Comparison of ENCODE assay signal across 8 mouse cellular contexts in genomic region chr5:136961983-136962461, GRCm38 (mm10). TPM values are rescaled to one million over a fixed set of nuclear protein-coding genes. Genes with fewer than 3 reads are reported as not detected.
A peak's percentile ranks its signal among the peaks of the same experiment; 100 is the strongest.
DNase-seq lines count a peak whose midpoint lies in the region; ATAC-seq lines count a peak whose summit lies in the region.

No protein-coding gene starts in this region.

- peaks cover 4% of the 10 kb centered on the region; the same call in 1 of the 2 replicates for H3K4me1 ChIP-seq in forebrain, embryonic 11.5 days (replicated peaks; ENCODE audit: control insufficient read depth, insufficient read depth, low read length)
- H3K4me1 ChIP-seq in heart, embryonic 16.5 days (ENCODE audit: control insufficient read depth, insufficient read depth, low read length): peaks cover 25% of the 10 kb centered on the region
- peaks cover 57% of the 10 kb centered on the region for H3K4me1 ChIP-seq in liver, embryonic 15.5 days (replicated peaks)
- H3K4me1 ChIP-seq in neural tube, embryonic 12.5 days: peaks cover 28% of the 10 kb centered on the region

- H3K36me3 ChIP-seq in forebrain, embryonic 11.5 days (ENCODE audit: control insufficient read depth, insufficient read depth, low read length): peaks cover 4% of the 10 kb centered on the region
- peaks cover 19% of the 10 kb centered on the region; the same call in 1 of the 2 replicates for H3K36me3 ChIP-seq in heart, embryonic 16.5 days (ENCODE audit: control insufficient read depth, insufficient read depth)
- H3K36me3 ChIP-seq in liver, embryonic 15.5 days (replicated peaks): peaks cover 40% of the 10 kb centered on the region
- H3K36me3 ChIP-seq in neural tube, embryonic 12.5 days: peaks cover 48% of the 10 kb centered on the region

- WGBS in forebrain, embryonic 11.5 days: under 1% methylated on average over 20 of the region's 20 CpGs
- 0% methylated on average over 20 of the region's 20 CpGs for WGBS in heart, embryonic 16.5 days
- WGBS in liver, embryonic 15.5 days (ENCODE audit: insufficient replicate concordance): under 1% methylated on average over 20 of the region's 20 CpGs
- under 1% methylated on average over 20 of the region's 20 CpGs for WGBS in neural tube, embryonic 12.5 days

- ATAC-seq in forebrain, embryonic 11.5 days (replicated peaks; ENCODE audit: low FRiP score): peak; percentile 94
- peak; percentile 90 for ATAC-seq in heart, embryonic 16.5 days (replicated peaks; ENCODE audit: extremely low read depth, insufficient read depth, low FRiP score)
- peak; percentile 84 for ATAC-seq in liver, embryonic 15.5 days (ENCODE audit: insufficient read depth)
- ATAC-seq in neural tube, embryonic 12.5 days (ENCODE audit: low FRiP score, low read depth): peak; percentile 93

- H3K9ac ChIP-seq in forebrain, embryonic 11.5 days (ENCODE audit: low read length): peak overlapping the region; percentile 70
- H3K9ac ChIP-seq in heart, embryonic 16.5 days (ENCODE audit: low read length): peak overlapping the region; percentile 77
- peak overlapping the region; percentile 82 for H3K9ac ChIP-seq in liver, embryonic 15.5 days
- peak overlapping the region; percentile 63 for H3K9ac ChIP-seq in neural tube, embryonic 12.5 days

- no peaks in the 10 kb centered on the region for H3K9me3 ChIP-seq in forebrain, embryonic 11.5 days (ENCODE audit: control insufficient read depth, low read length)
- no peaks in the 10 kb centered on the region for H3K9me3 ChIP-seq in heart, embryonic 16.5 days (replicated peaks; ENCODE audit: control insufficient read depth, low read length)
- no peaks in the 10 kb centered on the region for H3K9me3 ChIP-seq in liver, embryonic 15.5 days (replicated peaks)
- H3K9me3 ChIP-seq in neural tube, embryonic 12.5 days: no peaks in the 10 kb centered on the region

- DNase-seq in CD8-positive naive resting alpha-beta T cell, adult 2 months (ENCODE audit: low read depth in 2 of 2, low spot score in 2 of 2): peak; percentile 73 to 83
- peak; percentile 64 for DNase-seq in c-Kit-positive CD71-negative TER-119-negative erythroid progenitor cells, embryonic 14.5 days (ENCODE audit: low read depth)
- DNase-seq in forebrain, embryonic 11.5 days (ENCODE audit: low spot score): peak; percentile 90
- peak; percentile 95 to 96 for DNase-seq in kidney, postnatal 36 days
- peak; percentile 96 for DNase-seq in telencephalon, adult 2 months (ENCODE audit: low read depth, low spot score)

- peak overlapping the region; percentile 82 for H3K4me2 ChIP-seq in forebrain, embryonic 11.5 days (ENCODE audit: low read depth, low read length, severe bottlenecking)
- H3K4me2 ChIP-seq in heart, embryonic 16.5 days (ENCODE audit: low read depth, low read length): peak overlapping the region; percentile 75
- H3K4me2 ChIP-seq in liver, embryonic 15.5 days: peak overlapping the region; percentile 79
- H3K4me2 ChIP-seq in neural tube, embryonic 12.5 days (replicated peaks): peak overlapping the region; percentile 84

- H3K4me3 ChIP-seq in forebrain, embryonic 11.5 days (ENCODE audit: low read depth, low read length): peak overlapping the region; percentile 58
- H3K4me3 ChIP-seq in heart, embryonic 16.5 days (ENCODE audit: low read length): peak overlapping the region; percentile 70
- peak overlapping the region; percentile 79 for H3K4me3 ChIP-seq in liver, embryonic 15.5 days (replicated peaks)
- peak overlapping the region; percentile 51 for H3K4me3 ChIP-seq in neural tube, embryonic 12.5 days

- H3K27me3 ChIP-seq in forebrain, embryonic 11.5 days (ENCODE audit: control insufficient read depth, insufficient read depth, low read length): no peaks in the 10 kb centered on the region
- H3K27me3 ChIP-seq in heart, embryonic 16.5 days (ENCODE audit: control insufficient read depth, insufficient read depth, low read length): no peaks in the 10 kb centered on the region
- no peaks in the 10 kb centered on the region for H3K27me3 ChIP-seq in liver, embryonic 15.5 days
- no peaks in the 10 kb centered on the region for H3K27me3 ChIP-seq in neural tube, embryonic 12.5 days (replicated peaks)

- H3K27ac ChIP-seq in forebrain, embryonic 11.5 days (ENCODE audit: low read depth, low read length): peak overlapping the region; percentile 78
- H3K27ac ChIP-seq in heart, embryonic 16.5 days (ENCODE audit: low read length): peak overlapping the region; percentile 78
- H3K27ac ChIP-seq in liver, embryonic 15.5 days (replicated peaks): peak overlapping the region; percentile 92
- H3K27ac ChIP-seq in neural tube, embryonic 12.5 days: peak overlapping the region; percentile 34; the same call in 1 of the 2 replicates

RNA-seq across cellular contexts. Expression of gene Cldn15, which starts 4.4 kb away (rescaled TPM):
- 0.24 TPM in 1 of 2 replicates, not detected in the other for polyA plus RNA-seq in forebrain, embryonic 11.5 days (2014; fragmentation: Nextera tagmentation; extraction: Ambion mirVana)
- polyA plus RNA-seq in heart, embryonic 16.5 days (2015; fragmentation: Nextera tagmentation; extraction: Ambion mirVana): 6.7 and 7.1 TPM in 2 replicates
- 5.9 and 8.1 TPM in 2 replicates for polyA plus RNA-seq in liver, embryonic 15.5 days (2015; fragmentation: Nextera tagmentation; extraction: Ambion mirVana)
- polyA plus RNA-seq in neural tube, embryonic 12.5 days (2016; fragmentation: Nextera tagmentation; extraction: Ambion mirVana): 0.27 and 0.30 TPM in 2 replicates

RNA-seq across cellular contexts. Expression of gene Fis1, which starts 8.9 kb away (rescaled TPM):
- 277 and 287 TPM in 2 replicates for polyA plus RNA-seq in forebrain, embryonic 11.5 days (2014; fragmentation: Nextera tagmentation; extraction: Ambion mirVana)
- 214 and 233 TPM in 2 replicates for polyA plus RNA-seq in heart, embryonic 16.5 days (2015; fragmentation: Nextera tagmentation; extraction: Ambion mirVana)
- polyA plus RNA-seq in liver, embryonic 15.5 days (2015; fragmentation: Nextera tagmentation; extraction: Ambion mirVana): 190 and 201 TPM in 2 replicates
- 304 and 321 TPM in 2 replicates for polyA plus RNA-seq in neural tube, embryonic 12.5 days (2016; fragmentation: Nextera tagmentation; extraction: Ambion mirVana)

RNA-seq across cellular contexts. Expression of gene Plod3, which starts 24.8 kb away (rescaled TPM):
- polyA plus RNA-seq in forebrain, embryonic 11.5 days (2014; fragmentation: Nextera tagmentation; extraction: Ambion mirVana): 29.1 and 30.7 TPM in 2 replicates
- polyA plus RNA-seq in heart, embryonic 16.5 days (2015; fragmentation: Nextera tagmentation; extraction: Ambion mirVana): 42.2 and 46.2 TPM in 2 replicates
- polyA plus RNA-seq in liver, embryonic 15.5 days (2015; fragmentation: Nextera tagmentation; extraction: Ambion mirVana): 15.3 and 19.0 TPM in 2 replicates
- polyA plus RNA-seq in neural tube, embryonic 12.5 days (2016; fragmentation: Nextera tagmentation; extraction: Ambion mirVana): 38.4 and 39.8 TPM in 2 replicates

RNA-seq across cellular contexts. Expression of gene Znhit1, which starts 25.8 kb away (rescaled TPM):
- polyA plus RNA-seq in forebrain, embryonic 11.5 days (2014; fragmentation: Nextera tagmentation; extraction: Ambion mirVana): 93.4 and 99.5 TPM in 2 replicates
- 74.4 and 80.5 TPM in 2 replicates for polyA plus RNA-seq in heart, embryonic 16.5 days (2015; fragmentation: Nextera tagmentation; extraction: Ambion mirVana)
- 50.6 and 53.4 TPM in 2 replicates for polyA plus RNA-seq in liver, embryonic 15.5 days (2015; fragmentation: Nextera tagmentation; extraction: Ambion mirVana)
- polyA plus RNA-seq in neural tube, embryonic 12.5 days (2016; fragmentation: Nextera tagmentation; extraction: Ambion mirVana): 103 and 109 TPM in 2 replicates

RNA-seq across cellular contexts. Expression of gene Ift22, which starts 54.1 kb away (rescaled TPM):
- polyA plus RNA-seq in forebrain, embryonic 11.5 days (2014; fragmentation: Nextera tagmentation; extraction: Ambion mirVana): 105 and 112 TPM in 2 replicates
- polyA plus RNA-seq in heart, embryonic 16.5 days (2015; fragmentation: Nextera tagmentation; extraction: Ambion mirVana): 35.9 and 41.4 TPM in 2 replicates
- polyA plus RNA-seq in liver, embryonic 15.5 days (2015; fragmentation: Nextera tagmentation; extraction: Ambion mirVana): 7.5 and 9.0 TPM in 2 replicates
- polyA plus RNA-seq in neural tube, embryonic 12.5 days (2016; fragmentation: Nextera tagmentation; extraction: Ambion mirVana): 98.2 and 106 TPM in 2 replicates

Comparison
In these comparisons a context has a peak if more than half of its experiments do, and no peak if none do; other contexts are left out.
1. Peak in every context shown above with its lines: DNase-seq, ATAC-seq, H3K4me3 ChIP-seq and H3K27ac ChIP-seq.
2. H3K27ac ChIP-seq: peak in every context shown above with its lines; median percentile 92 in liver, embryonic 15.5 days; 78 in forebrain, embryonic 11.5 days; 78 in heart, embryonic 16.5 days; 34 in neural tube, embryonic 12.5 days.